Mouse (Mus musculus) spleen, adult 2 months (tissue): ENCODE measurements around the gene Ltbp3.

Source experiments
- CTCF ChIP-seq: fragments of 200-500 bp; IDR thresholded peaks from 2 replicates; pipeline ENCODE4 v1.5.1; 2011; ENCODE audit warnings: mild to moderate bottlenecking, inconsistent platforms; ENCODE audit not compliant: insufficient read depth, insufficient read length, insufficient replicate concordance; ENCODE audit errors: extremely low read depth
- POLR2A ChIP-seq: fragments of 200-500 bp; IDR thresholded peaks from 2 replicates; pipeline ENCODE4 v1.6.1; 2011; ENCODE audit warnings: low read depth, low read length, inconsistent platforms

DNA sequence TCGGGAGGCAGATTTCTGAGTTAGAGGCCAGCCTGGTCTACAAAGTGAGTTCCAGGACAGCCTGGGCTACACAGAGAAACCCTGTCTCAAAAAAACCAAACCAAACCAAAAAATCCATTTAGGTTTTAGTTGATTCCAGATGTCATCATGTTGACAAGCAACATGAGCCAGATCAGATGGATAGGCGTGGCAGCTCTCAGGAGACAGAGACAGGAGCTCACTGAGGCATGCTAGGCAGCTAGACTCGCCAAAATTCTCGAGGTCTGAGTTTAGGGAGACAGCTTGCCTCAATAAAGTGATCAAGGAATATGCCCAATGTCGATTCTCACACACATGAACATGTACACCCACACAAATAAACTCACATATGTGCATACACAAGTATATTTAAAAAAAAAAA, 48.4 kb downstream of the Ltbp3 start:
- TF ChIP-seq CTCF (no peak), POLR2A (no peak)
